13 mouse cellular contexts compared by ENCODE assay signal in the genomic region with DNA sequence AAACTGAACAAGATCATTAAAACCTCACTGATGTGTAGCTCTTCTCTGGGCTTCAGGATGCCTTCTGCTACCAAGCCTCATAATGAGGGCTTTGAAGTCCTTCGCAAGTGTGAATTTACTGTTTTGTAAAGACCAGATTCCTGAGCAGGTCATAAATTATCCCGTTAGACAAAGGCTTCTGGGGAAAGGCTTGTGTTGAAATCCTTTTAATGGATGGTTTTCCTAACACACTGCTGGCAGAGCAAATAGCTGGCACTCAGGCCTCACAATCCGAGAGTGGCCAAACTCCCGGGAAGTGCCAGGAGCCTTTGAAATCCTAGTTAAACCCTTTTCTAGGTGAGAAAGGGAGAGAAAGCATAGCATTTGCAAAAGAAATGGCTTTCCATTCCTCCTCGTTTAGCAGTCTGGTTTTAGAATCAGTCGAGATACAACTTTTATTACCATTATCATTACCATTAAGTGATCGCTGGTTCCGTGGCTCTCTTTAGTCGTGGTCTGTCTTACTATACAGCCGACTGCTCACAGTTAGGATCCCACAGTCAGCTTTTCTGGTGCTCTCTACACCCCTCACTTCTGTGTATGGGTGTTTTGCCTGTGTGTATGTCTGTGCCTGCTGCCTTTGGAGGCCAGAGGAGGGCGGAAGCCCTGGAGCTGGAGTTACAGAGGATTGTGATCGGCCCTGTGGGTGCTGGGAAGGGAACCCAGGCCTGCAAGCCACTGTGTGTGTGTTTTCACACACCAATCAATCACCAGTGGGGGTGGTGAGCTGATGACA.
DNase-seq lines count a peak whose midpoint lies in the region; ATAC-seq and TF ChIP-seq lines count a peak whose summit lies in the region.
"Had no signal": no experiment of that assay in that cellular context is flagged by ENCODE, and none has a peak within 500 bp of the region (broad histone marks: within the 10 kb centered on the region; RNA-seq: fewer than 3 reads in every experiment).

No protein-coding gene starts in this region.

- H3K4me1 ChIP-seq in forebrain, embryonic 14.5 days (ENCODE audit: control insufficient read depth, insufficient read depth, low read length): peaks cover 14% of the 10 kb centered on the region
- peaks cover 12% of the 10 kb centered on the region; the same call in 1 of the 2 replicates for H3K4me1 ChIP-seq in forebrain, embryonic 15.5 days
- 0 out of 2 replicates have a peak, but pooled peaks cover 6% of the 10 kb centered on the region for H3K4me1 ChIP-seq in midbrain, embryonic 15.5 days
- H3K4me1 ChIP-seq in midbrain, embryonic 13.5 days (replicated peaks): peaks cover 9% of the 10 kb centered on the region
- H3K4me1 ChIP-seq in hindbrain, postnatal 0 days (ENCODE audit: insufficient read depth, low read length): no peaks in the 10 kb centered on the region
- H3K4me1 ChIP-seq: liver, embryonic 12.5 days had no signal

- H3K27me3 ChIP-seq in forebrain, embryonic 14.5 days (replicated peaks; ENCODE audit: control insufficient read depth, insufficient read depth, low read length): peaks cover 2% of the 10 kb centered on the region; the same call in 1 of the 2 replicates
- H3K27me3 ChIP-seq in forebrain, embryonic 15.5 days: peaks cover 8% of the 10 kb centered on the region; the same call in 1 of the 2 replicates
- H3K27me3 ChIP-seq in midbrain, embryonic 15.5 days (replicated peaks): no peaks in the 10 kb centered on the region
- H3K27me3 ChIP-seq in midbrain, embryonic 13.5 days: 0 out of 2 replicates have a peak, but pooled peaks cover 6% of the 10 kb centered on the region
- H3K27me3 ChIP-seq in hindbrain, postnatal 0 days (ENCODE audit: insufficient read depth, low read length): no peaks in the 10 kb centered on the region
- H3K27me3 ChIP-seq: midbrain, embryonic 12.5 days had no signal

- peak; percentile 74 for DNase-seq in forebrain, embryonic 14.5 days (ENCODE audit: low spot score)
- DNase-seq in hindbrain, postnatal 0 days (ENCODE audit: low spot score): peak; percentile 60
- DNase-seq in gastrocnemius, postnatal 4 days (ENCODE audit: low spot score in 2 of 2): no peak
- no peak for DNase-seq in lung, postnatal 25 days (ENCODE audit: low spot score)
- no peak for DNase-seq in left cerebral cortex, adult 8-10 months (ENCODE audit: low spot score in 2 of 2)
- DNase-seq: cerebellum, adult 18-20 months; gastrocnemius, postnatal 25 days had no signal

- no peak overlapping the region for H3K27ac ChIP-seq in forebrain, embryonic 14.5 days (ENCODE audit: low read depth, low read length)
- no peak overlapping the region for H3K27ac ChIP-seq in forebrain, embryonic 15.5 days (replicated peaks)
- H3K27ac ChIP-seq in midbrain, embryonic 15.5 days: 0 out of 2 replicates have a peak overlapping the region, but pooled peaks have one; percentile 21
- H3K27ac ChIP-seq in midbrain, embryonic 13.5 days: no peak overlapping the region
- peak overlapping the region; percentile 9; the same call in 1 of the 2 replicates for H3K27ac ChIP-seq in hindbrain, postnatal 0 days
- H3K27ac ChIP-seq: liver, embryonic 12.5 days; midbrain, embryonic 12.5 days had no signal

- H3K36me3 ChIP-seq in forebrain, embryonic 14.5 days (ENCODE audit: control insufficient read depth, insufficient read depth, low read length): no peaks in the 10 kb centered on the region
- H3K36me3 ChIP-seq in forebrain, embryonic 15.5 days: no peaks in the 10 kb centered on the region
- no peaks in the 10 kb centered on the region for H3K36me3 ChIP-seq in midbrain, embryonic 15.5 days (replicated peaks)
- H3K36me3 ChIP-seq in midbrain, embryonic 13.5 days: no peaks in the 10 kb centered on the region
- no peaks in the 10 kb centered on the region for H3K36me3 ChIP-seq in hindbrain, postnatal 0 days (ENCODE audit: insufficient read depth, low read length)
- H3K36me3 ChIP-seq: liver, embryonic 12.5 days; midbrain, embryonic 12.5 days had no signal

- no peak for TF ChIP-seq CTCF in hindbrain, postnatal 0 days (IDR thresholded peaks at IDR 0.05; ENCODE audit: low read depth)

- no peak overlapping the region for H3K4me3 ChIP-seq in forebrain, embryonic 14.5 days (ENCODE audit: low read depth, low read length)
- no peak overlapping the region for H3K4me3 ChIP-seq in forebrain, embryonic 15.5 days
- H3K4me3 ChIP-seq in midbrain, embryonic 15.5 days: no peak overlapping the region
- H3K4me3 ChIP-seq in midbrain, embryonic 13.5 days (replicated peaks): no peak overlapping the region
- H3K4me3 ChIP-seq in hindbrain, postnatal 0 days (ENCODE audit: low read length): no peak overlapping the region
- H3K4me3 ChIP-seq: liver, embryonic 12.5 days; midbrain, embryonic 12.5 days had no signal

- 0 out of 2 replicates have a peak, but pooled peaks have one; percentile 23 for ATAC-seq in forebrain, embryonic 14.5 days
- no peak for ATAC-seq in forebrain, embryonic 15.5 days (replicated peaks)
- ATAC-seq in midbrain, embryonic 15.5 days (replicated peaks): no peak
- ATAC-seq in midbrain, embryonic 13.5 days: no peak
- no peak for ATAC-seq in hindbrain, postnatal 0 days
- ATAC-seq: inflammation-experienced regulatory T-cells, adult 6 months had no signal

- 22% methylated on average over 12 of the region's 12 CpGs for WGBS in forebrain, embryonic 14.5 days
- 24% methylated on average over 12 of the region's 12 CpGs for WGBS in forebrain, embryonic 15.5 days
- WGBS in midbrain, embryonic 15.5 days: 45% methylated on average over 12 of the region's 12 CpGs
- 41% methylated on average over 12 of the region's 12 CpGs for WGBS in midbrain, embryonic 13.5 days
- WGBS in hindbrain, postnatal 0 days: 39% methylated on average over 12 of the region's 12 CpGs

- H3K9ac ChIP-seq in forebrain, embryonic 14.5 days (ENCODE audit: low read length): no peak overlapping the region
- H3K9ac ChIP-seq in forebrain, embryonic 15.5 days (replicated peaks): no peak overlapping the region
- no peak overlapping the region for H3K9ac ChIP-seq in midbrain, embryonic 15.5 days
- H3K9ac ChIP-seq in midbrain, embryonic 13.5 days (replicated peaks): no peak overlapping the region
- H3K9ac ChIP-seq in hindbrain, postnatal 0 days (replicated peaks; ENCODE audit: low read length): no peak overlapping the region
- H3K9ac ChIP-seq: liver, embryonic 12.5 days; midbrain, embryonic 12.5 days had no signal

- no peak overlapping the region for H3K4me2 ChIP-seq in forebrain, embryonic 14.5 days (ENCODE audit: low read length)
- no peak overlapping the region for H3K4me2 ChIP-seq in forebrain, embryonic 15.5 days (replicated peaks)
- no peak overlapping the region for H3K4me2 ChIP-seq in midbrain, embryonic 15.5 days
- H3K4me2 ChIP-seq in midbrain, embryonic 13.5 days (replicated peaks): no peak overlapping the region
- no peak overlapping the region for H3K4me2 ChIP-seq in hindbrain, postnatal 0 days (ENCODE audit: low read depth, low read length)
- H3K4me2 ChIP-seq: liver, embryonic 12.5 days; midbrain, embryonic 12.5 days had no signal

- no peaks in the 10 kb centered on the region for H3K9me3 ChIP-seq in forebrain, embryonic 14.5 days (replicated peaks; ENCODE audit: control insufficient read depth, low read length)
- no peaks in the 10 kb centered on the region for H3K9me3 ChIP-seq in forebrain, embryonic 15.5 days
- no peaks in the 10 kb centered on the region for H3K9me3 ChIP-seq in midbrain, embryonic 15.5 days
- no peaks in the 10 kb centered on the region for H3K9me3 ChIP-seq in midbrain, embryonic 13.5 days
- H3K9me3 ChIP-seq in hindbrain, postnatal 0 days (ENCODE audit: low read length): no peaks in the 10 kb centered on the region
- H3K9me3 ChIP-seq: liver, embryonic 12.5 days; midbrain, embryonic 12.5 days had no signal

Comparison
In these comparisons a context has a peak if more than half of its experiments do, and no peak if none do; other contexts are left out.
1. H3K27ac ChIP-seq: peak in midbrain, embryonic 15.5 days (single experiment) and hindbrain, postnatal 0 days (single experiment); none in forebrain, embryonic 14.5 days (single experiment), forebrain, embryonic 15.5 days (single experiment) and midbrain, embryonic 13.5 days (single experiment).
2. DNase-seq: peak in forebrain, embryonic 14.5 days (single experiment) and hindbrain, postnatal 0 days (single experiment); none in gastrocnemius, postnatal 4 days (0 of 2), lung, postnatal 25 days (single experiment) and left cerebral cortex, adult 8-10 months (0 of 2).